Mouse (Mus musculus) brown adipose tissue, adult 24 weeks (tissue): ENCODE measurements around the gene Rcn1. TPM values are rescaled to one million over a fixed set of nuclear protein-coding genes. Genes with fewer than 3 reads are reported as not detected.

Experiments used
- H3K27ac ChIP-seq: fragments of 200-500 bp; replicated peaks from 2 replicates; pipeline ENCODE4 v1.5.1; 2012; ENCODE audit warnings: low read depth, mild to moderate bottlenecking, low read length
- H3K4me1 ChIP-seq: fragments of 200-500 bp; 2 replicates; pipeline ENCODE4 v1.6.1; 2012; ENCODE audit warnings: low read length, mixed read lengths; ENCODE audit not compliant: control insufficient read depth, insufficient read depth, insufficient read length
- H3K4me3 ChIP-seq: fragments of 200-500 bp; 2 replicates; pipeline ENCODE4 v1.5.1; 2012; ENCODE audit warnings: low read depth, mild to moderate bottlenecking, low read length, moderate library complexity; ENCODE audit not compliant: insufficient read depth
- polyA plus RNA-seq: library from polyadenylated mRNA; stranded (reverse); fragments of >200 nt; gene quantifications from 2 replicates; pipeline ENCODE4 v1.2.4, GENCODE M21; 2012; ENCODE audit not compliant: missing spikeins, insufficient read depth, insufficient read length

The Rcn1 gene
- polyA plus RNA-seq, 1 experiment = 5.2 TPM

GRCm38 (mm10) chr2:105336314-105337027 lies 62.6 kb downstream of the Rcn1 start:
- no peak overlapping the region for H3K27ac ChIP-seq
- no peaks in the 10 kb centered on the region for H3K4me1 ChIP-seq
- H3K4me3 ChIP-seq = no peak overlapping the region

Other genes starting within 250 kb of the Rcn1 start
- gene Them7, start 175.0 kb downstream of the Rcn1 start, polyA plus RNA-seq = 1.3 TPM in 1 of 2 replicates, not detected in the other